Mouse (Mus musculus): ENCODE results near the gene Trip12.

DNA sequence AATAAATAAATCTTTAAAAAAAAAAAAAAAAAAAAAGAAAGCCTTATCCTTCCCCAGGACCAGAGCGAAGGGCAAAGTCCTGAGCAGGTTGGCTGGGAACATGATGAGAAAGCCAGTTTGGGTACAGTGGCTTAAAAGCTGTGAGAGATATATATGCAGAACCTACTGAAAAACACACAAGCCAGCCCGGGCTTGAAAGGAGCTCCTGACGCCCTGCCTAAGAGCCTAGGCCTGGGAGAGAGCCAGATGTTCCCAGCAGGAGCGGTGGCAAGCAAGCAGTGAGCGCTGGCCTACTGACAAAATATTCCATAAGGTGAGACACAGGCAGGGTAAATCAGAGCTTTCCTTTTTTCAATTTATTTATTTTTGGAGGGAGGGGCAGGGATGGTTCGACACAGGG is 25.9 kb upstream of the Trip12 start:
- TF ChIP-seq CTCF (IDR thresholded peaks at IDR 0.05; ENCODE audit: low read depth, low read length) (no peak), POLR2A (IDR thresholded peaks at IDR 0.05; ENCODE audit: borderline replicate concordance, low read depth, low read length) (no peak)

Measured in bone marrow macrophage, adult 2 months (primary cell).